Mouse (Mus musculus) monocyte, adult 2 months (primary cell): Measurements from ENCODE around the gene Hoxa13.

ENCODE experiments used
- DNase-seq, 2 experiments: peaks; one replicate each; pipeline ENCODE4 v3.0.0; 2022; ENCODE audit warnings: low spot score in 2 of 2, low read depth in 1 of 2

The Hoxa13 gene

DNA sequence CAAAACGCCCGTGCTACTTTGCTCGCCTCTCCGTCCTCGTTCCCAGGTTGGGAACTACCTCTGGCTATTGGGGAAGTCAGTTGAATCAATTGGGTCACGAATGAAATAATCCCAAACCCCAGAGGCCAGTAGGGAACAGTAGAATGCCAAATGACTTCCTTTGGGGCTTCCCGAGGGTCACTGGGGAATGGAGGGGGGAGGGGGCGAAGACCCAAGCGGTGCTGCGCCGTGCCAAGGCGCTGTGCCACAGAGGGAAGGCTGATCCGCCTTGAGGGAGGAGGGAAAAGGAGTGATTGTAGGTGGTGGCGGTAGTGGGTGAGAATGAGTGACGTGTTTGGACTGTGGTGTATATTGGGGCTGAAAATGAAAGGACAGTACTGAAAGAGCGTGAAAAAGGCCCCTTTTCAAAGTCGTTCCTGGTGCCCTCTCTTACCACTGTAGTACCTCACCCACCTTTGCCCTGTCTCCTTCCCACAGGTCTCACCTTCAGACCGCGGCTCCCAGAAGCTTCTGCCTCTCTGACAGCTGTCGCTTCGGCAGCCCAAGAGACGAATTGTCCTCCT is 48.0 kb downstream of the Hoxa13 start:
- no peak for DNase-seq

DNA sequence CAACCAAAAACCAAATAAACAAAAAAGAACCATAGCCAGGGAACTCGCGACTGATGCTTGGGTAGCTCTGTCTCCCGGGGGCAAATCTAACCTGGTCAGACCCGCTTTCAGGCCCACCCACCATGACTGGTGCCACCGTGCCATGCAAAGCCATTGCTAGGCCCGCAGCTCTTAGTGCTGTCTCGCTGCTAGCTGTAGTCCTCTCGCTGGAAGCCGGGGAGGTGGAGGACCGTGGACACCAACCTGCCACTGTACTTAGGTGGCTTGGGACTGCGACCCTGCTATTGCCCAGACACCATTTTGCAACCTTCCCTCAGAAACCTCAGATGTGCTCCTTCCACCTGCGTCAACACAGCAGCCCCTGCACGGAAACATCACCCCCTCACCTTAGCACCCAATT is 48.7 kb downstream of the Hoxa13 start:
- no peak for DNase-seq

DNA sequence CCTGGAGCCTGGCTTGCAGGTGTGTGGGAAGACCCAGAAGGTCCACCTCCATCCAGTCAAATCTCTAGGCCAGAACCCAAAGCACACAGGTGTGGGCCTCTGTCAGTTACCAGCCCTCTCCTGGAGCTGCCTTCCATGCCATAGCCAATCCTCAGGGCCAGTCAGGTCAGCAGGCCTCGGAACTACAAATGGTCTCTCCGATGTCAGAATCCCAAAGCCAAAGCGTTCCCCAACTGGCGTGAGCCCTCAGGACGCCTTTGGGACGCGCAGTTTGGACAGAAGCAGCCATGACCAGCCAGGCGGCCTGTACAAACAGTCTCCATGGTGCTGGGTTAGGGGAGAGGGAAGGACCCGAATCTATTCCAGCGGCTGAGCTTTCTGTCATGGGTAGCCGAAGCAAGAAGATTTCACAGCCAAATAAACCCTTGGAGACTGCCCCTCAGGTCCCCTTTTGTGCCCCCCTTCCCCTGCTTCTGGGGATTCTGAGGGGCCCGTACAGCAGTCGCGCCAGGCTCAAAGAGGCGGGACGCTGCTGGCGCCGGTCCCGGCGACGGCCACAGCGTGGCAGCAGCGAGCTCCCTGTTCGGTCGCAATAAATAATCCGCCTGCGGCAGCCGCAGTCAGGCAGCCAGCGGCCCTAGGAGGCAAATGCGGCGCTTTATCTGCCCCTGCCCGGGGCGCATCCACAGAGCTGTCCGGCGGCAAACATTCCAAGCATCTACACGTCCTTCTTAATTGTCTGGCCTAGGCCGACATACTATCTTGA is 49.3 kb downstream of the Hoxa13 start:
- DNase-seq = no peak

DNA sequence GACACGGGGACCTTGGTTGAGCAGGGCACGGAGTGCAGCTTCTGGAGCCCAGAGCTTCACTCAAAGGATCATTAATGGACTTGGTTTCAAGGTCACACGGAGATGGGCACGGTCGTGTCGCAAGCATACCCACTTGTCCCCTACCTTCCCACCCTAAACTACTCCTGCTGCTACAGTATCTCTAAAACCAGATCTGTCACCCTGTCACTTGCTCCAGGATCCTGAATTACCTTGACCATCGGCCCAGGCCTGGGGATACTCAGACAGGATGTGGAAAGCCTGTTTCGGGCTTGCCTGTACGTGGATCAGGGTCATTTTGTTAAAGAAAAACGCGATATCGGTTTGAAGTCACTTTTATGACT is 51.0 kb downstream of the Hoxa13 start:
- DNase-seq = no peak

DNA sequence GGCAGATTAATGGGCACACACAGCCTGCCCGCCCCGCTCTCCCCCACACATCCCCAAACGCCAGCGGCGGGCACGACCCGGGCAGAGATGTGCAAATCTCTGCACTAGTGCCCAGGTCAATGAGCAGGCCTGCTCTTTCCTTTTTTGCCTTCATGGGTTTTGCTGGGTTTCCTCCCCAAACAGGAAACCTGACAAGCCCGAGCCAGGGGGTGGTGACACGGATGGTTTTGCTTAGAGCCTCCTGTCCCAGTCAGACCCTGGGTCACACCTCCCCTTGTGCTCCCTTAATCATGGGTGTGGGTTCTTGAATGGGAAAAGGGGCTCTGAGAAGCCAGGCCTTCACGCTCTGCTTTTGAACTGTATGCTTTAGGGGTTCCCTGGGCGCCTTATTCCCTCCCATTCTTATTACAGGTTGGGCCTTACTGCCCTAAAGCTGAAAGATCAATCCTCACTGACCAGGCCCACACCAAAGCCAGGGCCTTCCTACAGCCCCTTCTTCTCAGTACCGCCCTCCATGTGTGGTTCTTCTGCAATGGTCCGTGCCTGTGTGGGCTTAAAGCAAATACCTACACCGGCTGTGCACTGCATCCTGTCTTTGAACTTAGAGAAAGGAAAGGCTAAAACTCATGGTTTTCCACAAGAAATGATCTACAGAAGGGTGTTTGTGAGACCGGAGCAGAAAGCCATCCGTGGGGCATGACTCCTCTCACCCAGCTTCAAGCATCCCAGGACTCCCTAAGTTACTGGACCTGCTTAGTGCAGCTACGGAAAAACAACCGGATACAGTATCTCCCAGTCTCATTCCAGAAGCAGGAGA is 51.6 kb downstream of the Hoxa13 start:
- no peak for DNase-seq

DNA sequence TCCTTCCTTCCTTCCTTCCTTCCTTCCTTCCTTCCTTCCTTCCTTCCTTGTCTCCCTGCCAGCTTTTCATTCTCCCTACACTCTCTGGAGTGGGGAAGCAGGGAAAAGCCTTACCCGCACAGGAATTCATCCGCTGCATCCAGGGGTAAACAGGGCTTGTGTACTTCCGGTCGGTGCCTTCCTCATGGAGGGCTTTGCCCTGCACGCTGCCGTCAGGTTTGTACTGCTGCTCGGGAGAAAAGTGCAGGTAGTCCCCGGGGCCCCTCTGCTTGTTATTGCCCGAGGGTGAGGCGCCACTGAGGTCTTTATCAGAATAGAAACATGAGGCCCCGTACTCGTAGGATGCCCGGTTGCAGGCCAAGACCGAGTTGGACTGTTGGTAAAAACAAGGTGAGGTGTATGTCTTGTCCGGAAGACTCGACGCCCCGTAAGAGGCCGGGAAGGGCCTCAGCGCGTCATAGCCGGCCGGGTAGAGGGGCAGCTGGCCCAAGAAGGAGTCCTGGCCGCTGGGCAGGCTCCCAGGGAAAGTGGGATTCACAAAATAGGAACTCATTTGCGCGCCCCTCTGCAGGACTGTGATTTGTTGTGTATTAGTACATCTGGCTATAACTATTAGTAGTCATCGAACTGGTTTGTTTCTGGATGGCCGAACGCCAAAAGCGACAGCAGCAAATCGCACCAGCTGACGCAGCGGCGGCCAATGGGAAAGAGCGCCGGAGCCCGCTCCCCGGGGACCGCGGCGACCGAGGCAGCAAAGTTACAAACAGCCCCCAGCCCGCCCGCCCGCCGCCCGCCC is 52.4 kb downstream of the Hoxa13 start, which contains the start of gene Hoxa6:
Gene Hoxa6 (minus strand): TSS at position 651 of the 796 bp plus-strand sequence.
- no peak for DNase-seq
